Mouse (Mus musculus): ENCODE measurements around the gene Vmn1r19. TPM values are rescaled to one million over a fixed set of nuclear protein-coding genes. Genes with fewer than 3 reads are reported as not detected.

Gene Vmn1r19
- total and polyA plus RNA-seq, 3 experiments, result not detected

DNA sequence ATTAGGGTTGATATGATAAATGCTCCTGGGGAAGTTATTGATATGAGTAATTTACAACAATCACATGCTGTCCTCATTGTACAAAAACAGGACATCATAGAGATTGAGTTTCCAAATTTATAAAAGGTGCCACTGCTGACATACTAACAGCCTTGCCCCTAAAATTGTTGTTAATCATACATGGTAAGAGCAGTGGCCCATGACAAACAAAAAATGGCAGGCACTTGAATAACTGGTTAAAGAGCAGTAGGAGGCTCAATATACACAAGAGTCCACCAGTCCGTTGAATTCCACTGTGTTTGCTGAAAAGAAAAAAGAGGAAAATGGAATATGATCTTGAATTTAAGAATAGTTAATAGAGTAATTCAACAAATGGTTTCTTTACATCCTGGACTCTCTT is 36.1 kb upstream of the Vmn1r19 start:
- Histone ChIP-seq H3K9ac (ENCODE audit: control insufficient read depth, low read depth, low read length, poor library complexity, severe bottlenecking) (no peak overlapping the region), H3K36me3 (ENCODE audit: control insufficient read depth in 1 of 2, insufficient read depth in 2 of 2, low read length in 2 of 2) (no peaks in the 10 kb centered on the region), H3K4me1 (ENCODE audit: control insufficient read depth in 1 of 2, insufficient read depth in 2 of 2, low read length in 2 of 2) (no peaks in the 10 kb centered on the region), H3K4me3 (ENCODE audit: control insufficient read depth in 1 of 2, insufficient read depth in 1 of 2, low read depth in 2 of 2, low read length in 2 of 2) (no peak overlapping the region), H3K9me3 (replicated peaks; ENCODE audit: insufficient read depth, low read length) (no peaks in the 10 kb centered on the region), H3K79me2 (ENCODE audit: control insufficient read depth, insufficient read depth, low read length, poor library complexity) (no peaks in the 10 kb centered on the region), H3K27me3 (ENCODE audit: control insufficient read depth in 1 of 2, insufficient read depth in 2 of 2, low read length in 2 of 2) (no peaks in the 10 kb centered on the region), H3K27ac (ENCODE audit: control insufficient read depth, low read depth, low read length) (no peak overlapping the region)
- no peak for DNase-seq (ENCODE audit: low read depth, low spot score)
- TF ChIP-seq BHLHE40 (IDR thresholded peaks at IDR 0.05; ENCODE audit: borderline replicate concordance, low read depth, low read length), result no peak
- TF ChIP-seq MXI1 (IDR thresholded peaks at IDR 0.05; ENCODE audit: low read depth, low read length), result no peak
- TF ChIP-seq GABPA (IDR thresholded peaks at IDR 0.05; ENCODE audit: low read depth, low read length), result no peak
- TF ChIP-seq ELF1 (IDR thresholded peaks at IDR 0.05; ENCODE audit: low read depth, low read length), result no peak
- no peak for TF ChIP-seq HCFC1 (IDR thresholded peaks at IDR 0.05; ENCODE audit: low read depth, low read length)
- TF ChIP-seq JUND (IDR thresholded peaks at IDR 0.05; ENCODE audit: low read depth, low read length), result no peak
- no peak for TF ChIP-seq SIN3A (IDR thresholded peaks at IDR 0.05; ENCODE audit: low read length)
- TF ChIP-seq MYC (IDR thresholded peaks at IDR 0.05; ENCODE audit: low read depth, low read length), result no peak
- no peak for TF ChIP-seq TBP (IDR thresholded peaks at IDR 0.05; ENCODE audit: low read depth, low read length)
- no peak for TF ChIP-seq EP300 (IDR thresholded peaks at IDR 0.05; ENCODE audit: low read depth in 1 of 2, low read length in 2 of 2)
- TF ChIP-seq KAT2A (conservative IDR thresholded peaks at IDR 0.05; ENCODE audit: low read depth, low read length), result no peak
- no peak for TF ChIP-seq ZC3H11A (IDR thresholded peaks at IDR 0.05; ENCODE audit: low read depth, low read length)
- TF ChIP-seq GATA1 (IDR thresholded peaks at IDR 0.05; ENCODE audit: low read depth, low read length), result no peak
- TF ChIP-seq POLR2AphosphoS5 (IDR thresholded peaks at IDR 0.05; ENCODE audit: borderline replicate concordance, low read depth, low read length), result no peak
- TF ChIP-seq TCF12 (IDR thresholded peaks at IDR 0.05; ENCODE audit: low read depth, low read length), result no peak
- no peak for TF ChIP-seq USF1 (IDR thresholded peaks at IDR 0.05; ENCODE audit: low read depth, low read length)
- TF ChIP-seq USF2 (IDR thresholded peaks at IDR 0.05; ENCODE audit: borderline replicate concordance in 1 of 2, insufficient read depth in 1 of 2, low read depth in 1 of 2, low read length in 2 of 2), result no peak
- no peak for TF ChIP-seq TAL1 (IDR thresholded peaks at IDR 0.05; ENCODE audit: low read length)

GRCm38 (mm10) chr6:57395683-57396082 is 7.9 kb upstream of the Vmn1r19 start, which contains the start of gene Vmn1r18:
Vmn1r18 (minus strand) TSS chr6:57395783.
- Histone ChIP-seq H3K36me3 (ENCODE audit: control insufficient read depth in 1 of 2, insufficient read depth in 2 of 2, low read length in 2 of 2) (no peaks in the 10 kb centered on the region), H3K79me2 (ENCODE audit: control insufficient read depth, insufficient read depth, low read length, poor library complexity) (no peaks in the 10 kb centered on the region), H3K9me3 (replicated peaks; ENCODE audit: insufficient read depth, low read length) (no peaks in the 10 kb centered on the region), H3K4me3 (ENCODE audit: control insufficient read depth in 1 of 2, insufficient read depth in 1 of 2, low read depth in 2 of 2, low read length in 2 of 2) (no peak within 1 kb of the TSS), H3K27me3 (ENCODE audit: control insufficient read depth in 1 of 2, insufficient read depth in 2 of 2, low read length in 2 of 2) (no peaks in the 10 kb centered on the region), H3K4me1 (ENCODE audit: control insufficient read depth in 1 of 2, insufficient read depth in 2 of 2, low read length in 2 of 2) (no peaks in the 10 kb centered on the region), H3K27ac (ENCODE audit: control insufficient read depth, low read depth, low read length) (no peak within 1 kb of the TSS), H3K9ac (ENCODE audit: control insufficient read depth, low read depth, low read length, poor library complexity, severe bottlenecking) (no peak within 1 kb of the TSS)
- no peak for DNase-seq (ENCODE audit: low read depth, low spot score)
- TF ChIP-seq USF1 (IDR thresholded peaks at IDR 0.05; ENCODE audit: low read depth, low read length) (no peak), RCOR1 (IDR thresholded peaks at IDR 0.05; ENCODE audit: low read depth, low read length) (no peak), POLR2A (IDR thresholded peaks at IDR 0.05; ENCODE audit: control insufficient read depth in 1 of 2, insufficient read depth in 1 of 2, low read depth in 1 of 2, low read length in 2 of 2, poor library complexity in 1 of 2) (no peak), CHD1 (IDR thresholded peaks at IDR 0.05; ENCODE audit: low read depth, low read length) (no peak), MAZ (IDR thresholded peaks at IDR 0.05; ENCODE audit: low read depth, low read length) (no peak), RAD21 (IDR thresholded peaks at IDR 0.05; ENCODE audit: low read depth, low read length) (no peak), USF2 (IDR thresholded peaks at IDR 0.05; ENCODE audit: borderline replicate concordance in 1 of 2, insufficient read depth in 1 of 2, low read depth in 1 of 2, low read length in 2 of 2) (no peak), MXI1 (IDR thresholded peaks at IDR 0.05; ENCODE audit: low read depth, low read length) (no peak), MAX (IDR thresholded peaks at IDR 0.05; ENCODE audit: low read length) (no peak), GATA1 (IDR thresholded peaks at IDR 0.05; ENCODE audit: low read depth, low read length) (no peak), E2F4 (IDR thresholded peaks at IDR 0.05; ENCODE audit: borderline replicate concordance, low read depth, low read length) (no peak)

All from MEL (cell line).